Mouse (Mus musculus): ENCODE measurements around the gene Pofut2. TPM values are rescaled to one million over a fixed set of nuclear protein-coding genes. Genes with fewer than 3 reads are reported as not detected.

Gene Pofut2
- polyA plus RNA-seq, 2 experiments, result 14.7 to 17.6 TPM

- no peaks in the 10 kb centered on the region for H3K27me3 ChIP-seq (ENCODE audit: control insufficient read depth, insufficient read depth, low read length)
- H3K36me3 ChIP-seq (replicated peaks; ENCODE audit: control insufficient read depth, insufficient read depth, low read depth), result no peaks in the 10 kb centered on the region
- WGBS (ENCODE audit: insufficient replicate concordance), result 80% methylated on average over 6 of the region's 6 CpGs
- no peak for TF ChIP-seq CTCF (IDR thresholded peaks at IDR 0.05; ENCODE audit: low read depth)
- no peak for TF ChIP-seq EP300 (IDR thresholded peaks at IDR 0.05; ENCODE audit: low read depth)
- peak overlapping the region; percentile 94 for H3K27ac ChIP-seq
- peak overlapping the region in 1 of 2 experiments; percentile 27; a peak in 1 of 4 replicates for H3K4me3 ChIP-seq (ENCODE audit: insufficient read depth in 1 of 2, low read depth in 2 of 2, low read length in 2 of 2)
- no peaks in the 10 kb centered on the region for H3K9me3 ChIP-seq (ENCODE audit: control insufficient read depth, low read length)
- H3K4me2 ChIP-seq (ENCODE audit: low read depth), result peak overlapping the region; percentile 79
- H3K4me1 ChIP-seq (replicated peaks; ENCODE audit: control insufficient read depth in 2 of 2, insufficient read depth in 2 of 2, low read length in 1 of 2), result peaks cover 46 to 72% of the 10 kb centered on the region in 2 experiments
- no peak for ATAC-seq (ENCODE audit: insufficient read depth)
- DNase-seq (ENCODE audit: low read depth in 3 of 3, low spot score in 3 of 3), result no peak
- peak overlapping the region; percentile 79; the same call in 1 of the 2 replicates for H3K9ac ChIP-seq (replicated peaks)
Observed at GRCm38 (mm10) chr10:77212354-77213120, 46.5 kb upstream of the Pofut2 start.

GRCm38 (mm10) chr10:77213483-77213882, 45.5 kb upstream of the Pofut2 start:
- no peaks in the 10 kb centered on the region for H3K9me3 ChIP-seq (ENCODE audit: control insufficient read depth, low read length)
- peaks cover 47 to 80% of the 10 kb centered on the region in 2 experiments for H3K4me1 ChIP-seq (replicated peaks; ENCODE audit: control insufficient read depth in 2 of 2, insufficient read depth in 2 of 2, low read length in 1 of 2)
- no peak overlapping the region; the same call in 1 of the 2 replicates for H3K9ac ChIP-seq (replicated peaks)
- 64% methylated on average over 5 of the region's 5 CpGs for WGBS (ENCODE audit: insufficient replicate concordance)
- H3K4me2 ChIP-seq (ENCODE audit: low read depth), result no peak overlapping the region
- ATAC-seq (ENCODE audit: insufficient read depth) (no peak), DNase-seq (ENCODE audit: low read depth in 3 of 3, low spot score in 3 of 3) (no peak)
- TF ChIP-seq EP300 (IDR thresholded peaks at IDR 0.05; ENCODE audit: low read depth), result no peak
- no peak for TF ChIP-seq CTCF (IDR thresholded peaks at IDR 0.05; ENCODE audit: low read depth)
- H3K27ac ChIP-seq, result peak overlapping the region; percentile 28
- H3K36me3 ChIP-seq (replicated peaks; ENCODE audit: control insufficient read depth, insufficient read depth, low read depth), result no peaks in the 10 kb centered on the region
- H3K4me3 ChIP-seq (ENCODE audit: insufficient read depth in 1 of 2, low read depth in 2 of 2, low read length in 2 of 2), result no peak overlapping the region
- H3K27me3 ChIP-seq (ENCODE audit: control insufficient read depth, insufficient read depth, low read length), result no peaks in the 10 kb centered on the region

- no peak for ATAC-seq (ENCODE audit: insufficient read depth)
- no peaks in the 10 kb centered on the region for H3K27me3 ChIP-seq (ENCODE audit: control insufficient read depth, insufficient read depth, low read length)
- DNase-seq (ENCODE audit: low read depth in 3 of 3, low spot score in 3 of 3), result no peak
- 51% methylated on average over 8 of the region's 8 CpGs for WGBS (ENCODE audit: insufficient replicate concordance)
- H3K9ac ChIP-seq (replicated peaks), result no peak overlapping the region
- no peaks in the 10 kb centered on the region for H3K9me3 ChIP-seq (ENCODE audit: control insufficient read depth, low read length)
- TF ChIP-seq EP300 (IDR thresholded peaks at IDR 0.05; ENCODE audit: low read depth) (no peak), CTCF (IDR thresholded peaks at IDR 0.05; ENCODE audit: low read depth) (no peak)
- no peak overlapping the region for H3K4me2 ChIP-seq (ENCODE audit: low read depth)
- no peak overlapping the region for H3K4me3 ChIP-seq (ENCODE audit: insufficient read depth in 1 of 2, low read depth in 2 of 2, low read length in 2 of 2)
- H3K36me3 ChIP-seq (replicated peaks; ENCODE audit: control insufficient read depth, insufficient read depth, low read depth), result no peaks in the 10 kb centered on the region
- no peak overlapping the region for H3K27ac ChIP-seq
- peaks cover 47 to 81% of the 10 kb centered on the region in 2 experiments for H3K4me1 ChIP-seq (replicated peaks; ENCODE audit: control insufficient read depth in 2 of 2, insufficient read depth in 2 of 2, low read length in 1 of 2)
Observed at GRCm38 (mm10) chr10:77214586-77214985, 44.4 kb upstream of the Pofut2 start.

- Histone ChIP-seq H3K9ac (replicated peaks) (peak overlapping the region; percentile 4; the same call in 1 of the 2 replicates), H3K27me3 (ENCODE audit: control insufficient read depth, insufficient read depth, low read length) (no peaks in the 10 kb centered on the region), H3K4me1 (replicated peaks; ENCODE audit: control insufficient read depth in 2 of 2, insufficient read depth in 2 of 2, low read length in 1 of 2) (peaks cover 49 to 83% of the 10 kb centered on the region in 2 experiments), H3K4me2 (ENCODE audit: low read depth) (no peak overlapping the region), H3K4me3 (ENCODE audit: insufficient read depth in 1 of 2, low read depth in 2 of 2, low read length in 2 of 2) (no peak overlapping the region), H3K27ac (peak overlapping the region; percentile 20), H3K9me3 (ENCODE audit: control insufficient read depth, low read length) (no peaks in the 10 kb centered on the region), H3K36me3 (replicated peaks; ENCODE audit: control insufficient read depth, insufficient read depth, low read depth) (no peaks in the 10 kb centered on the region)
- WGBS (ENCODE audit: insufficient replicate concordance), result 27% methylated on average over 4 of the region's 4 CpGs
- DNase-seq (ENCODE audit: low read depth in 3 of 3, low spot score in 3 of 3), result peak in 1 of 3 experiments; percentile 55
- ATAC-seq (ENCODE audit: insufficient read depth), result no peak
- no peak for TF ChIP-seq CTCF (IDR thresholded peaks at IDR 0.05; ENCODE audit: low read depth)
- no peak for TF ChIP-seq EP300 (IDR thresholded peaks at IDR 0.05; ENCODE audit: low read depth)
Observed at GRCm38 (mm10) chr10:77215641-77216040, 43.4 kb upstream of the Pofut2 start.

GRCm38 (mm10) chr10:77216313-77216712, 42.7 kb upstream of the Pofut2 start:
- WGBS (ENCODE audit: insufficient replicate concordance), result 55% methylated on average over 2 of the region's 2 CpGs
- Histone ChIP-seq H3K4me2 (ENCODE audit: low read depth) (no peak overlapping the region), H3K27ac (peak overlapping the region; percentile 21), H3K27me3 (ENCODE audit: control insufficient read depth, insufficient read depth, low read length) (no peaks in the 10 kb centered on the region), H3K4me3 (ENCODE audit: insufficient read depth in 1 of 2, low read depth in 2 of 2, low read length in 2 of 2) (no peak overlapping the region), H3K36me3 (replicated peaks; ENCODE audit: control insufficient read depth, insufficient read depth, low read depth) (no peaks in the 10 kb centered on the region), H3K9ac (replicated peaks) (no peak overlapping the region), H3K4me1 (replicated peaks; ENCODE audit: control insufficient read depth in 2 of 2, insufficient read depth in 2 of 2, low read length in 1 of 2) (peaks cover 47 to 83% of the 10 kb centered on the region in 2 experiments), H3K9me3 (ENCODE audit: control insufficient read depth, low read length) (no peaks in the 10 kb centered on the region)
- ATAC-seq (ENCODE audit: insufficient read depth) (no peak), DNase-seq (ENCODE audit: low read depth in 3 of 3, low spot score in 3 of 3) (no peak)
- TF ChIP-seq EP300 (IDR thresholded peaks at IDR 0.05; ENCODE audit: low read depth) (no peak), CTCF (IDR thresholded peaks at IDR 0.05; ENCODE audit: low read depth) (no peak)

Data from liver, embryonic 14.5 days (tissue).